Mouse (Mus musculus): ENCODE results near the gene Rad9a. TPM values are rescaled to one million over a fixed set of nuclear protein-coding genes. Genes with fewer than 3 reads are reported as not detected.

Gene Rad9a
- polyA plus RNA-seq, 1 experiment: 16.7 TPM

DNA sequence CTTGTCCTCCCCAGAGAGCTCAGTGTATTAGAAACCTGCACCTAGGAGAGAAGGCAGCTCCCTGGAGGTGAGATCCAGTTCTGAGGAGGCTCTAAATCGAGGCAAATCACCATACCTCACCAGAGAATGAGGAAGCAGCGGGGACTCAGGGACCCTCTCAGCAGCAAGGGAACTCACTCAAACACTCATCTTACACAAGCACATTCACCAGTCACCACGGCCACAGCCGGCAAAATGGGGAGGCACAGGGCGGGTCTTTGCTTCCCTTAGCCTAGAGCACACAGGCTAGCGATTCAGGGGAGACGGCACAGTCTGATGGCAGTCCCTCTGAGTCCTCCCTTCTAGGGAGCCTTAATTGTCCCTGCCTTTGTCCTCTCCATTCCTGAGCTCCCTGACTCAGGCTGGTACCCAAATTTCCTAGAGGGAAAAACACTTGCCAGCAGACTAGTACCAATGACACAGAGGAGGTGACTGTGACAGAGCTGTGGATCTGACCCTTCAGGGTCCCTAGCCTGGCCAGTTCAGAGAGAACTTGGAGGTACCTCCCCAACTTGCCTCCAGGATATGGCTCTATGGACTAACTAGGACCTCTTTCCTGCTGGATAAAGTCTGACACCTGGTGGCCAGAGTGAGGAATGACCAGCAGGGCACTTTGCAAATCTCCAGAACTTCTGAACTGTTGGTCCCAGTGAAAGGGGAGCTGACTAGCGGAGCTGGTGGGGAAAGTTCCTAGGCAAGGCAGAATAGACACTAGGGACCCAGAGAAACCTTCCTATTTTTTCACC, 26.6 kb upstream of the Rad9a start:
- Histone ChIP-seq H3K4me3 (no peak overlapping the region), H3K79me2 (ENCODE audit: control insufficient read depth, insufficient read depth) (peaks cover 6% of the 10 kb centered on the region), H3ac (ENCODE audit: control insufficient read depth, insufficient read length) (no peak overlapping the region), H3K36me3 (ENCODE audit: control insufficient read depth, insufficient read depth) (no peaks in the 10 kb centered on the region), H3K4me2 (ENCODE audit: low read depth) (peak overlapping the region; percentile 88), H3K27me3 (ENCODE audit: control insufficient read depth, insufficient read depth, insufficient read length) (no peaks in the 10 kb centered on the region)
- TF ChIP-seq POLR2A (IDR thresholded peaks at IDR 0.05; ENCODE audit: insufficient read length, low read depth): no peak
- TF ChIP-seq POLR2AphosphoS2 (IDR thresholded peaks at IDR 0.05; ENCODE audit: insufficient read length, low read depth): no peak
- TF ChIP-seq TCF12 (IDR thresholded peaks at IDR 0.05; ENCODE audit: insufficient read depth, poor library complexity, severe bottlenecking): no peak
- no peak for TF ChIP-seq CEBPB (IDR thresholded peaks at IDR 0.05; ENCODE audit: insufficient read depth, poor library complexity, severe bottlenecking)
- TF ChIP-seq MYOD1 (IDR thresholded peaks at IDR 0.05; ENCODE audit: control insufficient read depth in 1 of 3, insufficient read length in 2 of 3, low read depth in 2 of 3): no peak
- no peak for TF ChIP-seq TCF3 (IDR thresholded peaks at IDR 0.05; ENCODE audit: insufficient read length, low read depth)
- TF ChIP-seq MYOG (IDR thresholded peaks at IDR 0.05; ENCODE audit: control insufficient read depth in 1 of 3, insufficient read depth in 1 of 3, insufficient read length in 2 of 3, low read depth in 2 of 3): no peak
- TF ChIP-seq MAX (IDR thresholded peaks at IDR 0.05; ENCODE audit: low read depth): no peak
- TF ChIP-seq E2F4 (IDR thresholded peaks at IDR 0.05; ENCODE audit: insufficient read depth): no peak
- no peak for TF ChIP-seq USF1 (IDR thresholded peaks at IDR 0.05; ENCODE audit: low read depth)
- TF ChIP-seq SRF (IDR thresholded peaks at IDR 0.05; ENCODE audit: control insufficient read depth, insufficient read length, low read depth): no peak
- no peak for TF ChIP-seq REST (IDR thresholded peaks at IDR 0.05; ENCODE audit: insufficient read depth, insufficient read length)

DNA sequence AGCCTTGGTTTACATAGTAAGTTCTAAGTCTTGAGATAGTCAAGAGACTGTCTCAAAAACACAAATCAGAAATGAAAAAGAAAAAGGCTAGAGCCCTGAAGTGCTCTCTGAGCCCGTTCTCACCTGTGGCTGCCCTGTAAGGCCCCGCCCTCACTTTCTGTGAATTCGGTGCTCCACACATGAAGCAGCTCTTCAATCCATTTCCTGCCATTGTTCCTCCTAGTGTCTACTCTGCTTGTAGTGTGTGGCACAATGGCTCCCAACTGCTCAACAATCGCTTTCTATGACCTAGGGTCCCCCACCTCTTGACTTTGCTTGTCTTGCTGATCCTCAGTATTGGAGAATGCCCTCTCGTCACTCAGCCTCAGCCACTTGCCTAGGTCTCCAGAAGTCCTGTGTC, 26.0 kb upstream of the Rad9a start:
- Histone ChIP-seq H3ac (ENCODE audit: control insufficient read depth, insufficient read length) (no peak overlapping the region), H3K4me3 (no peak overlapping the region), H3K4me2 (ENCODE audit: low read depth) (no peak overlapping the region), H3K27me3 (ENCODE audit: control insufficient read depth, insufficient read depth, insufficient read length) (no peaks in the 10 kb centered on the region), H3K36me3 (ENCODE audit: control insufficient read depth, insufficient read depth) (no peaks in the 10 kb centered on the region), H3K79me2 (ENCODE audit: control insufficient read depth, insufficient read depth) (no peaks in the 10 kb centered on the region)
- TF ChIP-seq MAX (IDR thresholded peaks at IDR 0.05; ENCODE audit: low read depth) (no peak), POLR2A (IDR thresholded peaks at IDR 0.05; ENCODE audit: insufficient read length, low read depth) (no peak), USF1 (IDR thresholded peaks at IDR 0.05; ENCODE audit: low read depth) (no peak), MYOD1 (IDR thresholded peaks at IDR 0.05; ENCODE audit: control insufficient read depth in 1 of 3, insufficient read length in 2 of 3, low read depth in 2 of 3) (no peak), MYOG (IDR thresholded peaks at IDR 0.05; ENCODE audit: control insufficient read depth in 1 of 3, insufficient read depth in 1 of 3, insufficient read length in 2 of 3, low read depth in 2 of 3) (no peak), SRF (IDR thresholded peaks at IDR 0.05; ENCODE audit: control insufficient read depth, insufficient read length, low read depth) (no peak), TCF12 (IDR thresholded peaks at IDR 0.05; ENCODE audit: insufficient read depth, poor library complexity, severe bottlenecking) (no peak), TCF3 (IDR thresholded peaks at IDR 0.05; ENCODE audit: insufficient read length, low read depth) (no peak), E2F4 (IDR thresholded peaks at IDR 0.05; ENCODE audit: insufficient read depth) (no peak), POLR2AphosphoS2 (IDR thresholded peaks at IDR 0.05; ENCODE audit: insufficient read length, low read depth) (no peak), REST (IDR thresholded peaks at IDR 0.05; ENCODE audit: insufficient read depth, insufficient read length) (no peak), CEBPB (IDR thresholded peaks at IDR 0.05; ENCODE audit: insufficient read depth, poor library complexity, severe bottlenecking) (no peak)

DNA sequence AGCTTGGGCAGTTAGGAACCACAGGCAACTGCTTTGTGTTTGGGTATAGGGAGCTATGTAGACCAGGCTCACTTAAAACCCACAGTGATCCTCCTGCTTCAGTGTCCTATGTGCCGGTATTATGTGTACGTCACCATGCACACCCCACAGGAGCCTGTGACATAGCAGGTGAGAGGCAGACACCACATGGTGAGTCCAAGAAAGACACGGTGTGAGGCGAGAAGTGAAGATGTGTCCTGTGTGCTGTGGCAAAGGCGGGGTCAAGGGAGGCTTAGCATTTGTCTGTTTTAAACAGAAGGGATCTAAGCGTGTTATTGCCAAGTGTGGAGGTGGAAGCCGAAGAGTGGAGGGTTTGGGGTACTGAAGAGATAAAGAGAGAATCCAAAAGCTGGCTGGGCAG, 25.3 kb upstream of the Rad9a start:
- no peak overlapping the region for H3K4me3 ChIP-seq
- H3K79me2 ChIP-seq (ENCODE audit: control insufficient read depth, insufficient read depth): no peaks in the 10 kb centered on the region
- no peaks in the 10 kb centered on the region for H3K27me3 ChIP-seq (ENCODE audit: control insufficient read depth, insufficient read depth, insufficient read length)
- H3K4me2 ChIP-seq (ENCODE audit: low read depth): no peak overlapping the region
- H3ac ChIP-seq (ENCODE audit: control insufficient read depth, insufficient read length): no peak overlapping the region
- TF ChIP-seq CEBPB (IDR thresholded peaks at IDR 0.05; ENCODE audit: insufficient read depth, poor library complexity, severe bottlenecking) (no peak), MYOD1 (IDR thresholded peaks at IDR 0.05; ENCODE audit: control insufficient read depth in 1 of 3, insufficient read length in 2 of 3, low read depth in 2 of 3) (no peak), POLR2A (IDR thresholded peaks at IDR 0.05; ENCODE audit: insufficient read length, low read depth) (no peak), MAX (IDR thresholded peaks at IDR 0.05; ENCODE audit: low read depth) (no peak), TCF12 (IDR thresholded peaks at IDR 0.05; ENCODE audit: insufficient read depth, poor library complexity, severe bottlenecking) (no peak)
- H3K36me3 ChIP-seq (ENCODE audit: control insufficient read depth, insufficient read depth): no peaks in the 10 kb centered on the region

DNA sequence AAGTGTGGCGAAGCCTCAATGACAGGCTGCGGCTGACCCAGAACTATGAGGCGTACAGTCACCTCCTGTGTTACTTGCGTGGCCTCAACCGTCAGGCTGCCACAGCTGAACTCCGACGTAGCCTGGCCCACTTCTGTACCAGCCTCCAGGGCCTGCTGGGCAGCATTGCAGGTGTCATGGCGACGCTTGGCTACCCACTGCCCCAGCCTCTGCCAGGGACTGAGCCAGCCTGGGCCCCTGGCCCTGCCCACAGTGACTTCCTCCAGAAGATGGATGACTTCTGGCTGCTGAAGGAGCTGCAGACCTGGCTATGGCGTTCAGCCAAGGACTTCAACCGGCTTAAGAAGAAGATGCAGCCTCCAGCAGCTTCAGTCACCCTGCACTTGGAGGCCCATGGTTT, 20.7 kb upstream of the Rad9a start:
- Histone ChIP-seq H3K79me2 (ENCODE audit: control insufficient read depth, insufficient read depth) (peaks cover 20% of the 10 kb centered on the region), H3K4me2 (ENCODE audit: low read depth) (no peak overlapping the region), H3K36me3 (ENCODE audit: control insufficient read depth, insufficient read depth) (no peaks in the 10 kb centered on the region), H3K4me3 (no peak overlapping the region), H3K27me3 (ENCODE audit: control insufficient read depth, insufficient read depth, insufficient read length) (no peaks in the 10 kb centered on the region), H3ac (ENCODE audit: control insufficient read depth, insufficient read length) (no peak overlapping the region)
- TF ChIP-seq MYOD1 (IDR thresholded peaks at IDR 0.05; ENCODE audit: control insufficient read depth in 1 of 3, insufficient read length in 2 of 3, low read depth in 2 of 3): no peak
- TF ChIP-seq TCF12 (IDR thresholded peaks at IDR 0.05; ENCODE audit: insufficient read depth, poor library complexity, severe bottlenecking): no peak
- no peak for TF ChIP-seq TCF3 (IDR thresholded peaks at IDR 0.05; ENCODE audit: insufficient read length, low read depth)
- TF ChIP-seq POLR2AphosphoS2 (IDR thresholded peaks at IDR 0.05; ENCODE audit: insufficient read length, low read depth): no peak
- no peak for TF ChIP-seq POLR2A (IDR thresholded peaks at IDR 0.05; ENCODE audit: insufficient read length, low read depth)
- TF ChIP-seq REST (IDR thresholded peaks at IDR 0.05; ENCODE audit: insufficient read depth, insufficient read length): no peak
- no peak for TF ChIP-seq MYOG (IDR thresholded peaks at IDR 0.05; ENCODE audit: control insufficient read depth in 1 of 3, insufficient read depth in 1 of 3, insufficient read length in 2 of 3, low read depth in 2 of 3)
- no peak for TF ChIP-seq USF1 (IDR thresholded peaks at IDR 0.05; ENCODE audit: low read depth)
- no peak for TF ChIP-seq E2F4 (IDR thresholded peaks at IDR 0.05; ENCODE audit: insufficient read depth)
- no peak for TF ChIP-seq CEBPB (IDR thresholded peaks at IDR 0.05; ENCODE audit: insufficient read depth, poor library complexity, severe bottlenecking)
- TF ChIP-seq SRF (IDR thresholded peaks at IDR 0.05; ENCODE audit: control insufficient read depth, insufficient read length, low read depth): no peak
- TF ChIP-seq MAX (IDR thresholded peaks at IDR 0.05; ENCODE audit: low read depth): no peak
